Mouse (Mus musculus) E14TG2a.4 (cell line): Measurements from ENCODE around the gene Slc2a8.

Experiments used
- CTCF ChIP-seq: conservative IDR thresholded peaks from 2 replicates; pipeline ENCODE4 v1.5.1; 2014; ENCODE audit warnings: low read length
- NANOG ChIP-seq: IDR thresholded peaks from 2 replicates; pipeline ENCODE4 v1.6.1; 2014; ENCODE audit warnings: borderline replicate concordance, low read length, mixed read lengths
- POU5F1 ChIP-seq: IDR thresholded peaks from 2 replicates; pipeline ENCODE4 v1.6.1; 2014; ENCODE audit warnings: low read length, borderline replicate concordance

GRCm38 (mm10) chr2:32981281-32981680 is 602 bp downstream of the Slc2a8 start:
- TF ChIP-seq CTCF, result no peak
- no peak for TF ChIP-seq NANOG
- no peak for TF ChIP-seq POU5F1
